Mouse (Mus musculus) heart, adult 2 months (tissue): ENCODE measurements at regions not wholly inside any gene's neighbourhood (a gene's known extent, or its start where the extent isn't known, plus 50 kb on each side); places are given as distances from the start of the nearest gene placed in this dataset.

Source experiments
- DNase-seq, 2 experiments: peaks; one replicate each; pipeline ENCODE4 v3.0.0; 2021
- H3K27ac ChIP-seq: fragments of 200-600 bp; 2 replicates; pipeline ENCODE4 v1.8.1; 2022
- H3K27me3 ChIP-seq: fragments of 200-500 bp; 2 replicates; pipeline ENCODE4 v1.6.1; 2012; ENCODE audit warnings: mild to moderate bottlenecking, low read length, inconsistent platforms, mixed read lengths; ENCODE audit not compliant: control insufficient read depth, insufficient read depth
- H3K36me3 ChIP-seq: fragments of 200-500 bp; 2 replicates; pipeline ENCODE4 v1.6.1; 2012; ENCODE audit warnings: low read length, inconsistent platforms; ENCODE audit not compliant: control insufficient read depth, insufficient read depth
- H3K4me1 ChIP-seq: fragments of 200-500 bp; 2 replicates; pipeline ENCODE4 v1.6.1; 2011; ENCODE audit warnings: low read length; ENCODE audit not compliant: control insufficient read depth, insufficient read depth
- H3K4me3 ChIP-seq: fragments of 200-600 bp; 2 replicates; pipeline ENCODE4 v1.8.1; 2022
- H3K79me2 ChIP-seq: fragments of 200-500 bp; replicated peaks from 2 replicates; pipeline ENCODE4 v1.6.1; 2012; ENCODE audit warnings: mild to moderate bottlenecking, inconsistent platforms, low read length, moderate library complexity, mixed read lengths; ENCODE audit not compliant: control insufficient read depth, insufficient read depth
- H3K9ac ChIP-seq: fragments of 200-500 bp; 2 replicates; pipeline ENCODE4 v1.6.1; 2012; ENCODE audit warnings: low read depth, mild to moderate bottlenecking, control low read depth, inconsistent platforms, low read length, mixed read lengths
- CTCF ChIP-seq: fragments of 200-600 bp; IDR thresholded peaks from 2 replicates; pipeline ENCODE4 v1.8.1; 2022; ENCODE audit warnings: antibody characterized with exemption, mild to moderate bottlenecking, moderate library complexity
- EP300 ChIP-seq: fragments of 200-500 bp; IDR thresholded peaks from 2 replicates; pipeline ENCODE4 v1.6.1; 2011; ENCODE audit warnings: low read depth, low read length, control low read depth; ENCODE audit not compliant: insufficient read depth
- POLR2A ChIP-seq: fragments of 200-500 bp; IDR thresholded peaks from 2 replicates; pipeline ENCODE4 v1.6.1; 2011; ENCODE audit warnings: mild to moderate bottlenecking, low read depth, low read length, control low read depth; ENCODE audit not compliant: insufficient read depth
- whole genome bisulfite sequencing: fragments of 180-500 bp; shearing (Covaris S2); methylation state at CpG from one replicate; pipeline ENCODE4 v1.1.7; 2018; 5-methylcytosine and 5-hydroxymethylcytosine counted together
- intact Hi-C: fragments of 180-260 bp; cut with DNase I; formaldehyde crosslinking; loops from one replicate; pipeline ENCODE4 v1.15.1; 2025

GRCm38 (mm10) chr12:12995061-12995973 lies 53.6 kb upstream of the Mycn start:
- intact Hi-C loops: no loop called here
- 40% methylated on average over 21 of the region's 21 CpGs for WGBS
- Histone ChIP-seq H3K4me1 (peaks cover 13% of the 10 kb centered on the region), H3K4me3 (no peak overlapping the region), H3K79me2 (no peaks in the 10 kb centered on the region), H3K9ac (no peak overlapping the region), H3K27me3 (no peaks in the 10 kb centered on the region), H3K27ac (peak overlapping the region; percentile 36), H3K36me3 (no peaks in the 10 kb centered on the region)
- peak; percentile 76 to 86 for DNase-seq
- peak; percentile 67; the same call in 1 of the 2 replicates for TF ChIP-seq EP300
- no peak for TF ChIP-seq CTCF

GRCm38 (mm10) chr12:12993894-12994714 lies 52.4 kb upstream of the Mycn start:
- DNase-seq: peak; percentile 22 to 48
- no peaks in the 10 kb centered on the region for H3K36me3 ChIP-seq
- H3K4me3 ChIP-seq: no peak overlapping the region
- WGBS: 35% methylated on average over 8 of the region's 8 CpGs
- H3K27me3 ChIP-seq: no peaks in the 10 kb centered on the region
- peak overlapping the region; percentile 26; the same call in 1 of the 2 replicates for H3K27ac ChIP-seq
- H3K4me1 ChIP-seq: peaks cover 13% of the 10 kb centered on the region
- H3K79me2 ChIP-seq: no peaks in the 10 kb centered on the region
- intact Hi-C loops: loop anchor here (5.0 kb wide), 1 partner anchor 47 kb away; no protein-coding TSS in a partner anchor
- H3K9ac ChIP-seq: no peak overlapping the region
- TF ChIP-seq POLR2A (no peak), EP300 (no peak), CTCF (no peak)
